Mouse (Mus musculus) left cerebral cortex, adult 18-20 months (tissue): ENCODE results near the gene Grhpr. TPM values are rescaled to one million over a fixed set of nuclear protein-coding genes. Genes with fewer than 3 reads are reported as not detected.
A peak's percentile ranks its signal among the peaks of the same experiment; 100 is the strongest.
"Not testable (repeated sequence)": the region's sequence is repeated elsewhere in the genome, so short reads cannot be mapped to it uniquely, and the experiment has no call there.

ENCODE experiments used
- DNase-seq, 2 experiments: peaks; one replicate each; pipeline ENCODE4 v3.0.0; 2021 to 2022; ENCODE audit warnings: low spot score in 2 of 2, mixed read lengths in 1 of 2
- long read RNA-seq, 2 experiments: library from polyadenylated mRNA; stranded (forward); transcript quantifications; one replicate each; pipeline ENCODE4 v2.0.0; 2021
- total RNA-seq, 2 experiments: library from RNA; stranded (reverse); gene quantifications; 2 replicates each; pipeline ENCODE4 v1.2.3; 2021

Gene Grhpr
- 10 to 100 TPM; 31.6 to 32.0 TPM for total RNA-seq
- long read RNA-seq, experiment 1, transcript Grhpr-201 (9 exons, 1,280 nt) = major isoform, 27 of 29 reads
- long read RNA-seq, experiment 1, partial matches to known transcripts = 1 of 29 reads
- long read RNA-seq, experiment 1, other reads (novel, unspliced or antisense) = 1 of 29 reads
- long read RNA-seq, experiment 2, transcript Grhpr-201 (9 exons, 1,280 nt) = major isoform, 23 of 29 reads
- long read RNA-seq, experiment 2, partial matches to known transcripts = 4 of 29 reads
- long read RNA-seq, experiment 2, other reads (novel, unspliced or antisense) = 2 of 29 reads

DNA sequence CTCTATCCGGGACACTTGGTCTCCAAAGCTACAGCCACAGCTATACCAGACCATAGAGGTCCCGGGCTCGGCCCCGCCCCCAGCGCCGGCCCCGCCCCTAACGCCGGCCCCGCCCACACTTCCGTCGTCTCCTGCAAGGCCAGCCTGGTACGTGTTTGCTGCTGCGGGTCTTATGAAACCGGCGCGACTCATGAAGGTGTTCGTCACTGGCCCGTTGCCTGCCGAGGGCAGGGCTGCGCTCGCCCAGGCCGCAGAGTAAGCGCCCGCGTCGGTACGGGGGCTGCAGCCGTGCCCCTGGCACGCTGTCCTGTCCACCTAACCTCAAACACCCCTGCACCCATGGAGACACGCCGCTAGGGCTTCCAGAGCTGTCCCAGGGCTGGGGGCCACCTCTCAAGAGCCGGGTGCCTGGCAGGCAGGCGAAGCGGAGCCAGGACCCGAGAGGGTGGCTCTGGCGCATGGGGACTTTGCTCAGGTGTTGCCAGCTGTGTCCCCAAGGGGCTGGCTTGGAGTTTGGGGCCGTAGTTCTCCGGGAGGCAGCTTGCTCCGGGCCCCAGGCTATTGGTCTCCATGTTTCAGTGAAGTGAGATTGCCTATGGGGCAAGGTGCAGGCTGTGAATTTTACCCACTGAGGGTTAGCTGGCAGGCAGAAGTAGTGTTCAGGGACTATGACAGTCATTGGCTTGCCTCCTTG lies at the start of gene Grhpr:
TSS of gene Grhpr (plus strand) at position 116 of the 694 bp plus-strand sequence.
- DNase-seq = peak; percentile 71 to 78

GRCm38 (mm10) chr4:44931732-44932131 lies 49.5 kb upstream of the Grhpr start:
- peak in 1 of 2 experiments; percentile 21 for DNase-seq

DNA sequence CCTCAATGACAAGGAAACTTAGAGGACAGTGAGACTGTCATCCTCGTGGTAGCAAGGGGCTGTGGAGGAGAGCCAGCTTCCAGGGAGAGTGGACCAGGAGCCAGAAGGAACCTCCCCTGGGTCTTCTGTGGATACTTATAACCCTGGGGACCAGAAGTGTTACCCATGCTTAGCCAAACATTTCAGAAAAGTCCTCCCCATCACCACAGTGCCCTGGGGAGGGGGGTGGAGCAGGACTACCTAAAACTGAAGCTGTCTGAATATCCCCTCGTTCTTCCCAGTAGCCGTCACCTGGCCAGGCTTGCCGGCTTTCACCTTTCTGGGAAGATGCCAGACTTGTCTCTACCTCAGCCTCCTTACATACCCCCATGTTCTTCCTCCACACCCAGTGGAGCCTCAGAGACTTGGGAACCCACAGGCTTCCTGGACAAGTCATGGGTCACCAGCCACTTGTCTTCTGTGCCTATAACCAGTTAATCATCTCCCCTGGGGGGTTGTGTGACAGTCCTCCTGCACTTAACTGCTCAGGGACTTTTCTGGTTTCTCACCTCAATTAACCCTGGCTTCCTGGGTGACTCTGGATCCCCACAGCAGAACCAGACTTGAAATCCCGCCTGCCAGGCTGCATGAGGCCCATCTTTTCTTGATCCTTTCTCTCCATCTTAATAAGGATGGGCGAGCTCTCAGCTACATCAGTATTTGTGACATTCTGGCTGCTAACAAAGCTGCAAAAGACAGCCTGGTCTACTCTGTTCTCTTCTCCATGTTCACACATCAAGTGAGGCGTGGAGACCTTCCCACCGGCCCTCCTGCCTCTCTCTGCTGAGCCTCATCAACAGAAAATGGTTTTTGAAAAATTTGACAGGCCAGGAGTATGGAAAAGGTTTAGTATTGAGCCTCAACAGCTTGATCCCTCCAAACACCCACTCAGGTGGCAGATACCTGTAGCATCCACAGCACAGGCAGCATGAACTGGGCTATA lies 42.5 kb upstream of the Grhpr start:
- DNase-seq = no peak

DNA sequence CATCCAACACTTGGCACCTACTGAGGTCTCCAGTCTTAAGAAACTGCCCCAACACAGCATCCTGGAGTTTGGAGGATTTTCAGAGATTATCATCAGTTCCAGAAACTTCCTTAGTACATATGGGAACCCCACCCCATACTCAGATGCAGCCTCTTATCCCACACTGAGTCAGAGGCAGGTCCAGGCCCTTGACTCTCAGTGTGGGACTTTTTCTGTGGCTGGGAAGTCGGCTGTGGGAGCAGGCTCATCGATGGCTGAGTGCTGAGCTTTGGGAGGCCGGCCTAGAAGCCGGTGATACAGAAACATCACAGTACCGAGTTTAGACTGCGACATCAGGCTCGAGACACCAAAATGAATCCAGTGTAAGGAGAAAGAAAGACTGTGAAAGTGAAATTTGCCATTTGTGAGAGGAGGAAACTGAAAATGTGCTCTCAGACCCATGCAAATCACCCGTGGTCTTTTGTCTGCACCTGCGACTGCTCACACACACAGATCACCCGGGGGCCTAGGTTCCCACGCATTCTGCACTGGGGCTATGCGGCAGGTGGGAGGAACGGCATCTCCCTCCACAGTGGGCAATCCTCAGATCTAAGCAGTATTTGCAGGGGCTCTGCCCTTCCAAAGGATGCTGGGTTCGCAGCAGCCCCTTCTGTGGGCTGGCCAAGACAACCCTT lies 41.5 kb upstream of the Grhpr start:
- DNase-seq = no peak

GRCm38 (mm10) chr4:44940286-44940685 lies 40.9 kb upstream of the Grhpr start:
- no peak for DNase-seq

DNA sequence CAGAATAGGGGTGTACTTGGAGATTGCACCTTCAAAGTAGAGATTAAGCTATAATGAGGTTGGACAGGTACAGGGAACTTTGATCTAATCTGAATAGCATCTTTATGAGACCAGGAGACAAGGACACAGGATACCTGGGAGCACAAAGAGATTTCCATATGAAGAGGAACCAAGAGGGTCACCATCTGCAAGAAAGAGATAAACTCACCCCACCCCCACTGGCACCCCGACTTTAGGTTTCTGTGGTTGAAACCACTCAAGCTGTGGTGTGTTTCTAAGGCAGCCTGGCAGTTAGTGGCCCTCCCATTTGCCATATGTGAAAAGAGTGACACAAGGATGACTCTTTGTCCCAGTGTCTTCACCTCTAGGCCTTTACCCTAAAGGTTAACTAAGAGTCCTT lies 39.0 kb upstream of the Grhpr start:
- no peak for DNase-seq

- DNase-seq = no peak
Measured at GRCm38 (mm10) chr4:44943480-44943879, 37.7 kb upstream of the Grhpr start.

DNA sequence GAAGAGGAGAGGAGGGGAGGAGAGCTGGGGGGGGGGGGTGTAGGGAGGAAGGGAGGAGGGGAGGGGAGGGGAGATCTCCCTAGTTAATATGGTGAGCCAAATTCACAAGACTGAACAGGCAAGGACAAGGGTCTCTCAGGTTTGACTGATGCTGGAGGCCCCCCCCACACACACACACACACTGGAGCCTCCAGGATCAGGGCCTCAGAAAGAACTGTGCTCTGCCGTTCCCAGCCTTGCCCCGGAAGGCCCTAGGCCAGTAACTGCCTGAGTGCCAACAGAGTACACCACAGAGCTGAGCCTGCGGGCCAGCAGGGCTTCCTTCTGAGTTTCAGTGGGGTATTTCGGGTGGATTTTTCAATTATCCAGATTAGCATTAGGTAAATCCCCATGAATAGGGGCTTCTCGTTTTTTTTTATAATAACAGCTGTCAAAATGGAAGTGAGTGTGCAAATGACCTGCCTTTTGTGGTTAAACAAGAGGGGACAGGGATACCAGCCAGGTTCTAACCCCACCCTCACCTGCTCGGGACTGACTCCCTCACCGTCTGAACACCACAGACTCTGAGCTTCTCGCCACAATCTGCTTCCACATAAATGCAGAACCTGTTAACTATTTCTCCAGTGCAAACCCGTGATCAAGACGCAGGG lies 36.6 kb upstream of the Grhpr start:
- no peak for DNase-seq

DNA sequence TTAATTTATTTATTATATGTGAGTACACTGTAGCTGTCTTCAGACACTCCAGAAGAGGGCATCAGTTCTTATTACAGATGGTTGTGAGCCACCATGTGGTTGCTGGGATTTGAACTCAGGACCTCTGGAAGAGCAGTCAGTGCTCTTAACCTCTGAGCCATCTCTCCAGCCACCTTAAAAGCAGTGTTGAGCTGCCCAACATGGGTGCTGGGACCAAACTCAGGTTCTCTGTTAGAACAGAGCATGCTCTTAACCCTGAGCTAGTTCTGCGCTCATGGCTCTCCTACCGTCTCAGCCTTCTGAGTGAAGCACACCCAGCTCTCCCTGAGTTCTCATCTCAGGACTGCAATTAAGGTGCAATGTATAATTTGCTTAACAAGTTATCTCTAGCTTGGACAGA lies 35.1 kb upstream of the Grhpr start:
- DNase-seq = not testable (repeated sequence)

- DNase-seq = no peak
Measured at GRCm38 (mm10) chr4:44947464-44947863, 33.7 kb upstream of the Grhpr start.

GRCm38 (mm10) chr4:44948314-44948713 lies 32.9 kb upstream of the Grhpr start:
- no peak for DNase-seq

- DNase-seq = no peak
Measured at GRCm38 (mm10) chr4:44953041-44953440, 28.2 kb upstream of the Grhpr start.

- DNase-seq = no peak
Measured at GRCm38 (mm10) chr4:44958776-44959175, 22.4 kb upstream of the Grhpr start.

- no peak for DNase-seq
Measured at GRCm38 (mm10) chr4:44959220-44959619, 22.0 kb upstream of the Grhpr start.

GRCm38 (mm10) chr4:44963156-44963555 lies 18.0 kb upstream of the Grhpr start:
- no peak for DNase-seq

DNA sequence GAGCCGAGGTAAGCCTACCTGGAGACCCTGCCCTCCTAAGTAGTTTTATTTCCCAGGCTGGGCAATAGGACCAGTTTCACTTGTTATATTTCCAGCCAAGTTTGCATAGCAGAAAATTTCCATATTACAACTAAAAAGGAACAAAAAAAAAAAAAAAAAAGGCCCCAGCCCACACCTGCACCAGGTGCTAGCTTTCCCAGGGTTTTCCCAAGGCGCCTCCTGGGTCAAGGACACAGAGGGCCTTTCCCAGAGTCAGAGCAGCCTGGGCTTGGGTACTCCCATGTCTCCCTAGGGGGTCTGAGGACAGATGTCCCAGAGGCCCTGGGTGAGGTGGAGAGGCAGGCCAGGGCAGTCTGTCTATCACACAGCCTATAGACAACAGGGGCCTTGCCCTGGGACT lies 16.0 kb upstream of the Grhpr start:
- no peak for DNase-seq

- DNase-seq = no peak
Measured at GRCm38 (mm10) chr4:44965736-44966135, 15.5 kb upstream of the Grhpr start.

- DNase-seq = no peak
Measured at GRCm38 (mm10) chr4:44967402-44967801, 13.8 kb upstream of the Grhpr start.

DNA sequence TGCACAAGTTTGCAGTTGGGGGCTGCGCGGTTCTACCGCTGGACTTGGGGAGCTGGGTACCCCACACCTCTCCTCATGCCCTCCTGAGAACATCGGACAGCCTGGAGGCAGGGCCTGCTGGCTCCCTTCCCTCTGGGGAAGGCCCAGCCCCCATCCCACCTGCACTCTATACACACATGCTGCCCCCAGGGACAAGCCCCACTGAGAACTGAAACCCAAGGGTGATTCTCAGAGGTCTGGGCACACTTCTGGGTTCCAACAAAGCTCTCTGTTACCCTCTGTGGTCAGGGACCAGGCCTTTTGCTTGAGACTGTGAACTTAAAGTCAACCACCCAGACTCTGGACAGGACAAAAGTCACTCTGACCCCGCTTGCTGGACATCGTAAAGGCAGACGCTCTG lies 11.1 kb upstream of the Grhpr start:
- no peak for DNase-seq

DNA sequence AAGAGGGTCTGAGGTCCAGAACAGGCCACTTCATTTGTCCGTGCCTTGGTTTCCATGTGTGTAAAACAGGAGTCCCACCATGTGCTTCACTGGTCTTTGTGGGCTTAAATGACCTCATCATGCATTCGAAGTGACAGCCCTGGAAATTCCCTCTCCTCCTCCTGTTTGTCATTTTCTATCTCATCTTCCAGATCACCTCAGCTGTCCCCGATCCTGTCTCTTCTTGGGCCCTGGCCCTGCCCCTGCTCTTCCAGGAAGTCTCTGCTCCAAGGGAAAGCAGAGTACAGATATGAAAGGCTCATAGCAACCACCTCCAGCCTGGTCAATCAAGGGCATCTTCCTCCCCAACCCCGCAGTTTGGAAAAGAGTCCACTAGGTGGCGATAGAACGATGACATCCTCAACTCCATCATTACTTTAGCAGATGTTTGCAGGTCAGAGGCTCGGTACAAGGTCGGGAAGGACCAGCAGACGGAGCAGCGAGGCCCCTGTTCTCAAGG lies 10.5 kb upstream of the Grhpr start:
- peak in 1 of 2 experiments; percentile 45 for DNase-seq
